Mouse (Mus musculus): ENCODE measurements at regions not wholly inside any gene's neighbourhood (a gene's known extent, or its start where the extent isn't known, plus 50 kb on each side); places are given as distances from the start of the nearest gene placed in this dataset.

DNA sequence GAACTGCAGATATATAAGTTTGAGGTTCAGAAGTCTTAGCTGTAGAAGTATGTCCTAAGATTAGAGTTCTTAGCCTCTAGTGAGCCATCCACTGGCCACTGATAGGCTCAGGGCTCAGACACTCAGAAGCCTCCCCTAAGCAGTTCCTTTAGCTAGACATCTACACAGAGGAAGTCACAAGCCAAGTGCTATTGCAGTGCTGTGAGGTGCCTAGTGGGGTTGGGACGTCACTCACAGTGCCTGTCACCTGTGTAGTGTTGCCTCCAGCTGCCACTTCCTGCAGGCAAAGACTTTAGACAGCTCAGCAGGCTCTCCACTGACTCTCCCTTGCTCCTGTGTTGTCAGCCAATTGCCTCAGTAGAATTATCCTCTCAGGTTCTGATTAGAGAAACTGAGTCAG lies 280.6 kb downstream of the Nek10 start:
- TF ChIP-seq CTCF (IDR thresholded peaks at IDR 0.05) (no peak), EP300 (IDR thresholded peaks at IDR 0.05) (no peak)

All from lung, postnatal 0 days (tissue).